Mouse (Mus musculus): Measurements from ENCODE around the gene Vangl1.

Vangl1 gene

DNA sequence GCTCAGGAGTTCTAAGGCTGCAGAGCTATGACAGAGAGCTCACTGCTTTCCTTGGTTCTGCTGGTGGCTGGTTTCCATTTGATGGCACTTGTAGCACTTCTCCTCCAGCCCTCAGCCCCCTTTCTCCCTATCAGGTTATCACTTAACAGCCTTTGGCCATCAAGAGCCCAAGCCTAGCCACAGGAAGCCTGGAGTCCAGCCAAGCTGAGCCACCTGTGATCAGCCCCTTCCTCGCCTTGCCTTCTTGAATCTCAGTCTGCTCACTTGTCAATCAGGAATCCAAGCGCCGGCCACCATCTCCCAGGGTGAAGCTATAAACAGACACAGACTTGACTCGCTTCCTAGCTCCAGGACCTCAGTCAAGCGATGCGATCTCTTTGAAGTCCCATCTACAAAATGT is 6.0 kb downstream of the Vangl1 start:
- no peak for DNase-seq (ENCODE audit: low read depth, low spot score)

DNA sequence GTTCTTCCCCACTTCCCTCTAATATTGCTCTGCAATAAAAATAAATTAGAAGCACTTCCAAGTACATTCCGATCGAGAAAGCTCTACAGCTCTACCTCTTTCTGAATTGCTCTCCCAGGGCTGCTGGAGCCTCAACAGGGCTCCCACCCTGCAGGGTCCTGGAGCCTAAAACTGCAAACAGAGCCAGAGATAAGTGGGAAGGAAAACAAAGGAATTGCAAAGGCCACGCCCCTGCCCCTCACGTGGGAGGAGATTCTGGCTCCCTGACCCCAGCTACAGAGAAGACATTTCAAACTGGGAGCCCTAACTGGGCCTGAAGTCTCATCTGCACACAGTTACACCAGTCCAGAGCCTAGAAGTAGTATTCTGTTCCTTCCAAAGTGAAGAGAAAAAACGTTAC is 6.7 kb downstream of the Vangl1 start:
- DNase-seq (ENCODE audit: low read depth, low spot score), result no peak

DNA sequence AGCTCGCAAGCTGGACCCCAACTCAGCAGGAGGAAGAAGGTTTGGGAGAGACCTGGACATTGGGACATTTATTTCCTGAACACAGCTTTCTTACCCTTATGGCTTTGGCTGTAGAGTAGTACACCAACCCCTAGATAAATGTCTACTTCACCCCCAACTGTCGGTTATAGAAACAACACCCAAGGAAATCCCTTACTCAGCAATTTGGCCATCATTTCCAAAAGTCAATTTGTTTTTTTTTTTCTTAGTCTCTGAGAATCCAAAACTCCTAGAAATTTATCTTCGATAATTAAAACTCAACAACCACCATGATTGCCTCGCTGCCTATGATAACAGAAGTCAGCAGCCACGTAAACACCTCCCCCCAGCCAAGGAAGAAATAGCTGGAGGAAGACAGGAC is 7.3 kb downstream of the Vangl1 start:
- DNase-seq (ENCODE audit: low read depth, low spot score), result no peak

DNA sequence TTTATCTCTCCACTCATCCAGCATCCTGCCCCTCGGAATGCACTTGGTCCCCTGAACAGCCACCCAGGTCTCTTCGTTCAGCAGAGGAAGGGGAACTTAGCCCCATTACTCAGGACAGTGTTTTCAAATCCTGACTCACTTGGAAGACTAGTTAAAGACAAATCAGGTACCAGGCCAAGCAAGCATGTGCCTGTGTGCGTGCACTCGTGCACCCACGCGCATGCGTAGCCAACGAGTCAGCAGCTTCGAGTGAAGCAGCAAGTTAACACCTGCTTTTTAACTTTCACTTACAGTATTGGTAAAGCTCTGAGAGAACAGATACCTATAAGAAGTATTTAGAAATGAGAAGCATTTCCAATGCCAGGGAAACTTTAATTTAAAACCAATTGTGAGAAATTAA is 8.3 kb downstream of the Vangl1 start:
- DNase-seq (ENCODE audit: low read depth, low spot score), result no peak

DNA sequence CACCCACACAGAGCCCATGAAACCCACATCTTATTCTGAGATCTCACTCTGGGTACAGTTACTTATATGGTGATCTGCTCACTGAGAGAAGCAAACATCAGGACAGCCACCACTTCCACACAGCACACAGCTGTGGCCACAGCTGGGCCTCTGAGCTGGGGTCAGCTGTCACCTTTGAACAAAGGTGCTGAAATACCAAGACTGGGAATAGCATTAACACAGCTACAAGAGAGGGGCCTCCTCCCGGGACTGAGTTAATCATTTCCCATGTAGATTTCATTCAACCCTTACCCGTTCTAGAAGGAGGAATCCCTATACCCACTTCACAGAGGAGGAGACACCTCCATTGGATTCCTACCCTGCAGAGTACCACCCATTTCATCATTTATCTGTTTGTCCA is 8.7 kb downstream of the Vangl1 start:
- DNase-seq (ENCODE audit: low read depth, low spot score), result no peak

DNA sequence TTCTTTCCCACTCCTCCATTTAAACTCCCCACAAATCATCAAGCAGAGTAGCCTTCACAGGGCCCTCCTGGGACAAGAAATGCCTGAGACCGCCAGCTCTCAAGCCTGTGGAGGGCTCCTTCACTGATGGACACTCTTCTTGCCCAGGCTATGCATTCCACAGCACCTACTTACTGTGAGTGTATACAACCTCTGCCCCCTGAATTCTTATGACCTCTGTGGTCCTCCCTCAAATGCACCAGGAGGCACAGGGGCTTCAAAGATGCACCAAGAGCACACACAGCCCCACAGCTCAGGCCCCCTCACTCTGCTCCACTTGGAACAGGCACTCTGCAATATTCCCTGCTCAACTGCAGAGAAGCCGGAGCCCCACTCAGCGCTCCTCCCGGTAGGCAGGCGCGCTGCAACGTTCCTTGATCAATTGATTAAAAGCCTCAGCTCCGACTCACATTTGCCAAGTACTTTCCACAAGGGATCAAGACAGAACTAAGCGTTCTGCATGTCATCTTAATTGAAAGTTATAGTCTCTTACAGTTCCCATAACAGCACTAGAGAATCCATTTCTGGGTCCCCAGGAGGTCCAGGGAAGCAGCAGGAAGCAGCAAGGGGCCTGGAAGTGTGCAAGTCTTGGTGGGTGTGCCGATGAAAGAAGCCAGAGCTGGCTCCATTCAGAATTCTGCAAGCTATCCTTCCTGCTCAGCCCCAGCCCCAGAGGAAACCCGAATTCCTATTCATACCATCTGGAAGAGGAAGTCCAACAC is 10.0 kb downstream of the Vangl1 start:
- DNase-seq (ENCODE audit: low read depth, low spot score), result no peak

DNA sequence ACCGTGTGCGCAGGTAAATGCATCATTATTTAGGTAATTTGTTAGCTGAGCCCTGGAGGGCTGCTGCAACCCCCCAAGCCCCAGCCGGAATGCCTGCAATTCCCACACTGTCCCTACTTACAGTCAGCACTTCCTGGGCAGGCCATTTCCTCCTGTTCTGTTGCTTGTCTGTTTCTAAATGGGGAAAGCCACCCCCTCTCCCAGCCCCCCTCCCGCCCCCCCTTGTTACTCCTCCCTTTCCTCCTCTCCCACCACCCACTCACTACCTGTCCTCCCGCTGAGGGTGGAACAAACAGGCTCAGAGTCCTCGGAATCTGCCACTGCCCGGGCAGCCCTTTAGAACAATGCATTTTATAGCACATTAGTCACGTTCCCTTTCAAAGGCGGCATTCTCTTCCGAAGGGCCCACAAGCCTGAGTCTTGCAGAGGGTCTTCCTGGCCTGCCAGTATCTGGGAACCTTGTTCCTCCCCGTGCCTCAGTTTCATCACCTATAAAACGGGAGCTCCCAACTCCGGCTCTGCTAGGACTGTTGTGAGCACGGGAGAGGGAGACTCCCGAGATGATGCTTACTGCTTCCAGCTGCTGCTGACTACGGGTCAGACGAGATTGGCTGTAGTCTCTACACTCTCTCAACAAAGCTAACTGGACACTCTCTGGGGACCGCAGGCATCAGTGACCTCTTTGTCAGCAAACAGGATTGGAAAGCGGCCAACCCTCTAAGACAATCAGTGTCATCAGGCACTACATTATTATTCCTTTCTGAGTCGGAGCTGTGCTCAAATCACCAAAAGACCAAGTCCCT is 10.8 kb downstream of the Vangl1 start:
- DNase-seq (ENCODE audit: low read depth, low spot score), result no peak

DNA sequence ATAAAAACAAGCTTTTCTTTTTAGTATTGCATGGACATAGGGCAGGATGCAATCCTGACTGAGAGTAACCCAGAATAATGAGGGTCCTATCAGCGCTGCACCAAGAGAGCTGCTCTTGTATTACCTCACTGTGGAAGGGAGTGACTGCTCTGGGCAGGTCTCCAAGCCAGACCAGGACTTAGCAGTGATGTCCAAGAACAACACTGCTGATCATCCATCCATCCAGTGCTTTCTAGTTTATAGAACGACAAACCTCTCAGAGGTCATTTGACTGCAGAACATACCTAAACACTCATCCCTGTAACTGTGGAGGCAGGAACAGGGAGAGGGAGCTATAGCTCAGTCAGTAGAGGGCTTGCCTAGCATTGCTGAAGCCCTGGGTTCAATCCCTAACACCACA is 11.9 kb downstream of the Vangl1 start:
- no peak for DNase-seq (ENCODE audit: low read depth, low spot score)

DNA sequence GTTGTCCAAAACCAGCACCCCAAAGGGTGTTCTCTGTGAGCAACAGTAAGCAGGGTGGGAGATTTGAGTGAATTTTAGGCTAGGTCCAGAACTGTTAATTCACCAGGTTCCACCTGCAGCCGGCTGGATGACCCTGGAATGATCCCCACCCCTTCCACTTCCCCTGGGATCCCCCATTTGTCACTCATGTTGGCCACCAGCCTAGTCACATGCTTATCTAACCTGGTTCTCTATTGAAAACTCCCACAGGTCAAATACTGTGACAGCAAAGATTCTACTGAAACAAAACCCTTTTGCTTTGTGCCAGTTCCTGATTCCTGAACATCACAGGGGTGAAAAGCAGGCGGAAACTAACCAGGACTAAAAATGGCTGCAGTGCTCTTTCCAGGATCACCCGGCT is 12.9 kb downstream of the Vangl1 start:
- DNase-seq (ENCODE audit: low read depth, low spot score), result no peak

DNA sequence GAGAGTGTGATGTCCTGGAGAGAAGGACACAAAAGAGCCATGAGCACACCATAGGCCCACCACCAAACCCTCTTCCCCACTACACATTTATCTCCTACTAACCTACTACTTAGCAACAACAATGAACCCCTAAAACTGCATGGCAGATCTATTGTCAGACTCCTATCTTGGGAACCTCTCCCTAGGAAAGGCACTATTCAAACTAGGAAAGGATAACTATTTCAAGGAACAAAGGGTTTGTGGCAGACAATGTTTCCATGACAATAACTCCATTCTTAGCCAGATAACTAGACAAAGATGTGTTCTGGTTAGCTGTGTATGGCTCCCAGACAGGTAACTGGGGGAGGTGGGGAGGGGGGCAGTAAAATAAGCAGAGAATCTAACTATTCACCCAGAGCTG is 13.9 kb downstream of the Vangl1 start:
- no peak for DNase-seq (ENCODE audit: low read depth, low spot score)

DNA sequence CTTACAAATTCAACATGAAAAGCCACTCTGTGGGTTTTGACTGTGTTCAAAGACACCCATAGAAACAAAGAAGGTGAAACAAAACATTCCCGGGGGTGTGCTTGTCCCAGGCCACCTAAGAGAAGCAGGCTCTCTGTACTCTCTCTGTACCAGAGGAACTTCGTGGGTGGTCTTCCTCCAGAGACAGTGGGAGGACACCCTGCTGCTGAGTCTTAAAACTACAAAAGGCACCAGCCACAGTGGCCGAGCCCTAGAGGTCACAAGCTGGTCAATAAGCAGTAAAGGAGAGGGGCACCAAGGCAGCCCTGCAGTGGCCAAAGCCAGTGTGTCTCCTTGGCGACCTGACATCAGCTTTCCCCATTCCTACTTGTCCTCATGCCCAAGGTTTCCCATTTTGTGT is 14.5 kb downstream of the Vangl1 start:
- no peak for DNase-seq (ENCODE audit: low read depth, low spot score)

DNA sequence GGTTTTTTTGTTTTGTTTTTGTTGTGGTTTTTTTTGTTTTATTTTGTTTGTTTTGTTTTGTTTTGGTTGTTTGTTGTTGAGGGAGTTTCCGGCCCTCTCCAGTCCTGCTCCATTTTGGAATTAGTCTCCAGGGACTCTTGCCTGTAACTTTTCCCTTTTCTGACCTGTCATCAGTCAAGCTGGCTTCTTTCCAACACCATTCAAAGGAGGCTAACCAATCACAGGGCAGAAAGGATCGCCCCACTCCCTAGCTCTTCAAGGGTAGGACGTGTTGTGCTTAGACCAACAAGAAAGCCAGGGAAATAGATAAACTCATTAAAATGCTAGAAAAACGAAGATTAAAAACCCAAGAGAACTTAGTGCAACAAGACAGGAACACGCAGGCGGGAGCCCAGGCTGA is 15.5 kb downstream of the Vangl1 start:
- no peak for DNase-seq (ENCODE audit: low read depth, low spot score)

DNA sequence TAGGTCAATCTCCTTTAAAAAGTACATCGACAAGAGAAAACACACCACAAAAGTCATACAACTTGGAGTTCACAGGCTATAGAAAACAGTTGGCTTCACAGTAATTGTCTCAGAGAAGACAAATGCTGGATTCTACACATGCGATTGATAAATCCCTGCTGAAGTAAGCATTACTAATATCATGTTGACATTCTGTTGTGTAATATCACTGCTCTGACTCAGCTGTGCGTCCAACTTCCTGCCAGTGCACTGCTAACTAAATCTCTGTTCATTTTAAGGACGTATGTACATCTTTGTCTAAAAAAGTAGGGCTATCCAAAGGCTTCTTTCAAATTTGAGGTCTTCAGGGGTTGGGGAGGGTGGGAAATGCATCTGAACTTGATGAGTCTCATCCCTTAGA is 17.1 kb downstream of the Vangl1 start:
- no peak for DNase-seq (ENCODE audit: low read depth, low spot score)

DNA sequence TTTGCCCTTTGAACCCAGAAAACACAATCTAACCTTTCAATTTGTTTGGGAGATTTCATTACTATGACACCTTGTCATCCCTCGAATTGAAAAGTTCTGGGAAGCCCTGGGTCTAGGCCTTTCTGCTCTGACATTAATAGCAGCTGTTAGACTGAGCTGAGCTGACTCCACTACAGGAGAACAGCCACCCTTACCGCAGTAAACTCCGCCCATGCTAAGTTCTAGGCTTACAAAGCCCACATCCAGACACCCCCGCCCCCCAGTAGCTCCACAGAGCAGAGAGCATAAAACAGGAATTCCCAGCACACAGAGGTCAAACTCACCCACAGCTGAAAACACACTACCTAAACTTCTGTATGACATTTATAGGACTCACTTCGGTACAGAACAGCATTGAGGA is 19.8 kb downstream of the Vangl1 start:
- DNase-seq (ENCODE audit: low read depth, low spot score), result no peak

DNA sequence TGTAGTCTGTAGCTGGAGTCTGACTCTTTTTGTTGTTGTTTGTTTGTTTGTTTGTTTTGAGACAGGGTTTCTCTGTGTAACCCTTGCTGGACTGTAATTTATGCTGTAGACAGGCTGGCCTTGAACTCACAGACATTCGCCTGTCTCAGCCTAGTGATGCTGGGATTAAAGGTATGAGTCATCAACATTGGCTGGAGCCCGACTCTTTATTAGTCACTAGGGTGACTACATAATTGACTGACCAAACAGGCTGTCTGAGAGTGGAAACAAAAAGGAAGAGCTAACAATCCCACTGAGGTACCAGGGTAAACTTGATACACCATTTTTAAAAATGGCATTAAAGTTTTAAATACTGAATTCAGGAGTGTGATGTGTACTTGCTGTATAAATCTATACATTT is 21.9 kb downstream of the Vangl1 start:
- no peak for DNase-seq (ENCODE audit: low read depth, low spot score)

DNA sequence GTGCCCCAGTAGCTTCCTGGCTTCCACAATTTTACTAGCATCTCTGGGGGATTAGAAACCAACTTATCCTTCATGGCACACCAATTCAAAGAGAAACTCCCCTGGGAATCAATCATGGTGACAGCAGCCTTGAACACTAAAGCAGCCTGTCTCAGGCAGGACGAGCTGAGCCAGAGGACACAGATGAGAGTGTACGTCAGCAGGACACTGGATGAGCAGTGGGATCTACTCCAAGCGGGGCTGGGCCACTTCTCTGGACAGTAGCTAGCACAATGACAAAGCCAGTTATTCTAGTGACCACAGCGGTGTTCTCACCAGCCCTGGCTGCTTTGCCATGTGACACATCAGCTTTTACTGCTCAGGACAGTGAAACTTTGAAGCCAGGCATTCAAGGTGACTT is 23.3 kb downstream of the Vangl1 start:
- no peak for DNase-seq (ENCODE audit: low read depth, low spot score)

DNA sequence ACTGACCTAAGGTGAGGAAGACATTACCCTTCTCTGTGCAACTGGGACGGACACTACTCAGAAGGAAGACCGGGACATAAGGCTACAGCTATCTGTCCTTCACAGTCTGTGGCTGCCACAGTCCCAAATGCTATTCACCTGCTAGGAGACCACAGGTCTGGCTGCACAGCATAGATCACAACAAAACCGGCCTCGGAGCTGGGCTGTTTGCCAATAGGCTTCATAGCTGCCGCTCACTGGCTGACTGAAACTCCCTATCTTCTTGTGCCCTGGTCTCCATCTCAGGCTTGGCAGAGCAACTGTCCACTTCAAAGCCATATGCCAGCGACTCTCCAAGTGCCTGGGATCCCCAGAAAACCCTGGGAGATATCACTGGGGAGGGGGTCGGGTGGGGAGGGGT is 23.7 kb downstream of the Vangl1 start:
- DNase-seq (ENCODE audit: low read depth, low spot score), result no peak

DNA sequence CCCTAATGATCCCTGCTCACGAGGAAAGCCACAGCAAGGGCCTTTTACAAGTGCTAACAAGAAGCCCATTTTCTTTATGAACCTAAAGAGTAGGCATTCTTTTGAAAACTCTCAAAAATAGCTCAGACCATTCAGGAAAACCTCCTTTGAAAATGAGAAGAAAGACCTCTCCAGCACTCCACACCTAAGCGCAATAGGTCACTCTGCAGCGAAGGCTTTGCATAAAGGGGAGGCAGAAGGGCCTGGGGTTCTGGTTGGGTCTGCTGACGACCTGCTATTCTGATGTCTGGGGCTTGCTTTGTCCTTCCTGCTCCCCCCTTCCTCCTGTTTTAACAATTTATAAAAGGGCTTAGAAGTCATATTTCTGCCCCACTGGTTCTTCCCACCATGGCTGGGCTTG is 24.6 kb downstream of the Vangl1 start:
- no peak for DNase-seq (ENCODE audit: low read depth, low spot score)

DNA sequence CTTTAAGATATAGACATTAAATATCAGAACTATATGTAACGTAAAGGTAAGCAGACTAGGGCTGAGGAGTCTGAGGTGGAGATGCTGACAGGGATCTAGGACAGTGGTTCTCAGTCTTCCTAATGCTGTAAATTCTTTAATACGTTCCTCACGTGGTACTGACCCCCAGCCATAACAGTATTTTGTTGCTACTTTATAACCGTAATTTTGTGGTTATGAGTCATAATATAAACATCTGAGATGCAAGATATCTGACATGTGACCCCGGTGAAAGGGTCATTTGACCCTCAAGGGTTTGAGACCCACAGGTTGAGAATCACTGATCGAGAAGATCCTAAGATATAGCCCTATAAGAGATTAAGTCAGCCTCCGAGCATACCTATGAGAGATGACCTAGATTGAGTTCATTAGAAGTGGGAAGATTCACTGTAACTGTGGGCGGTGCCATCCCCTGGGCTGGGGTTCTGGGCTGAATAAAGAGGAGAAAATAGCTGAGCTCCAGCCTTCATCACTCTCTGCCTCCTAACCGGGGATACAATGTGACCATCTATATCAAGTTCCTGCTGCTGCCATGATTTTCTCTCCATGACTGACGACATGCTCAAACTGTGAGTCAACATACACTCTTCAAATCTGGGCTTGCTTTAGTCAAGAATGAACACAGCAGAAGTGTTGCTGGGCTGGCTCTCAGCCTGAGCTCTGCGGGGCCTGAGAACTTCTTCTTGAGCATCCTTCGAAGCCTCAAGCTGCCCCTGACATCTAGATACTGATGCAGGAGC is 26.5 kb downstream of the Vangl1 start:
- no peak for DNase-seq (ENCODE audit: low read depth, low spot score)

DNA sequence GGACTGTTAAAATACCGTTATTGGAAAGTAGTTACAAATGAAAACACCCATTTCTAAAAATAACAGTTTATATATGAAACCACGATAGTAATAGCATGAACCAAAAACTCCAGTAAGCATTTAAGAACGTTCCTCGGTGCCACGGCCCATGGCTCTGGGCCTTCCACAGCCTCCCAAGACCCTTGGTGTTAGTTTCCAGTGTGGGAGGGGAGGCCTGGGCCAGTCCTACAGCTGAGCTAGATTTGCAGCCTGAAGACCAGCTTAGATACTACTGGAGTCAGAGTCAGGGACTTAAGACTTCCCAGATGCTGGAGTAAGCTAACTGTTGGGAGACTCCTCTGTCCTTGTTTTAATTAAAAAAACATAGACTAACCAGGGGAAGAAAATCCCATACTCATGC is 28.4 kb downstream of the Vangl1 start:
- no peak for DNase-seq (ENCODE audit: low read depth, low spot score)

DNA sequence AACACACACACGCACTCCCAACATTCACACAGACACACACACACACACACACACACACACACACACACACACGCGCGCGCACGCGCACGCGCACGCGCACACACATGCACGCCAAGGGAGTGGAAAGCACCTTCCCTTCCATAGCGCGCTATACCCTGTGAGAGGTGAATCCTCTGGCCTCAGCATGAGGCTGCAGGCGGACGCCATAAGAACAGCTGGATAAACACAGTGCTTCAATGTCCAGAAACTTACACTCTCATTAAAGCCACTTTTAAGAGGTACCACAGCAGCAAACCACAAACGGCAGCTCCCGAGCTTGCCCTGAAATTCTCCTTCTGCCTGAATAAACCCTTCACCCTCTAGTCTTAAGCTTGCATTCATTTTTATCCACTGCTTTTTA is 28.8 kb downstream of the Vangl1 start:
- DNase-seq (ENCODE audit: low read depth, low spot score), result no peak

DNA sequence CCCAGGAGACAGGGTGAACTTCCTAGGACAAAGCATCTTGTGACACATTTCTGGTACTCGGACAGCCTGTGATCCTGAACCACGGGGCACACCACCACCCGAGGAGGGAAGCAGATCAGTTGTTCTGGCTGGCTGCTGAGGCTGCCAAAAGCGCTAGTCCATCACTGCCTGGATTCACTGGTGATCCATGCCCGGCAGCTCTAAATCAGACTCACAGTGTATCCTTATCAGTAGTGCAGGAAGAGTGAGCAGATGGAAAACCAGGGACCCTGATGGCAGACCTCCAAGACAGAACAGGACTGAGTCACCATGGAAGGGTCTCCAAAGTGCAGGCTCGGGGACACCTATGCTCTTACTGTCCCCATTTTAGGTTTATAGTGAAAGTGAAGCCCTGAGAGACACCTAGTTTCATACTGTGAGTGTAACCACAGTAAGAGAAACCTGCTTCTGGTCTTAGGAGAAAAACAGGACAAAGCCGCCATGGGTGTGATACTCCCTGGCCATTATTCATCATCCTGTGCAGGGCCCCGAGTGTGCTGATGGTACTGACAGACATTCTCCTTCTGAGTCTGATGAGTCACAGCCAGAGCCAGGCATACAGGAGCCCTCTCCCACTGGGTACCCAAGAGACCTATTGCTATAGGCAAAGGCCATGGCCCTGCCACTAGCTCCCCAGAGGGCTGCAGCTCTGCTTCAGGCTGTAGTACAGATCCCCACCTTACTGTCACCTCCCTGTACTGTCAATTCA is 30.2 kb downstream of the Vangl1 start:
- DNase-seq (ENCODE audit: low read depth, low spot score), result no peak

Measured in embryo, embryonic 11.5 days (tissue).